9 mouse cellular contexts compared by ENCODE assay signal in genomic region chr10:80756509-80756908, GRCm38 (mm10). TPM values are rescaled to one million over a fixed set of nuclear protein-coding genes. Genes with fewer than 3 reads are reported as not detected.
DNase-seq lines count a peak whose midpoint lies in the region; ATAC-seq and TF ChIP-seq lines count a peak whose summit lies in the region.
"Had no signal": no experiment of that assay in that cellular context is flagged by ENCODE, and none has a peak within 500 bp of the region (broad histone marks: within the 10 kb centered on the region; RNA-seq: fewer than 3 reads in every experiment).

No protein-coding gene starts in this region.

- no peaks in the 10 kb centered on the region for H3K9me3 ChIP-seq in heart, embryonic 12.5 days (replicated peaks)
- no peaks in the 10 kb centered on the region for H3K9me3 ChIP-seq in E14TG2a.4 (ENCODE audit: low read length)
- H3K9me3 ChIP-seq in forebrain, embryonic 15.5 days, result no peaks in the 10 kb centered on the region
- no peaks in the 10 kb centered on the region for H3K9me3 ChIP-seq in liver, embryonic 15.5 days (replicated peaks)

- 56% methylated on average over 2 of the region's 2 CpGs for WGBS in heart, embryonic 12.5 days
- 67% methylated on average over 2 of the region's 2 CpGs for WGBS in forebrain, embryonic 15.5 days
- 45% methylated on average over 2 of the region's 2 CpGs for WGBS in liver, embryonic 15.5 days (ENCODE audit: insufficient replicate concordance)

- no peak for TF ChIP-seq CTCF in E14TG2a.4 (conservative IDR thresholded peaks at IDR 0.05; ENCODE audit: low read length)

- DNase-seq in heart, postnatal 14 days, result no peak
- no peak for DNase-seq in adrenal gland, adult 18-20 months (ENCODE audit: low spot score in 2 of 2)
- DNase-seq in adrenal gland, postnatal 14 days, result no peak
- DNase-seq in embryo, embryonic 10.5 days (ENCODE audit: low spot score), result no peak
- DNase-seq: thymus, postnatal 14 days had no signal

- intact Hi-C loops in heart, postnatal 14 days (cut with DNase I), result no loop called here

- ATAC-seq in heart, embryonic 12.5 days (ENCODE audit: insufficient number of reproducible peaks, low FRiP score), result no peak
- no peak for ATAC-seq in forebrain, embryonic 15.5 days (replicated peaks)
- ATAC-seq in liver, embryonic 15.5 days (ENCODE audit: insufficient read depth), result no peak

- H3K4me3 ChIP-seq in heart, embryonic 12.5 days, result peak overlapping the region; percentile 95
- H3K4me3 ChIP-seq in E14TG2a.4 (replicated peaks; ENCODE audit: low read length), result peak overlapping the region; percentile 91
- peak overlapping the region; percentile 69 for H3K4me3 ChIP-seq in forebrain, embryonic 15.5 days
- H3K4me3 ChIP-seq in liver, embryonic 15.5 days (replicated peaks), result peak overlapping the region; percentile 96

- no peaks in the 10 kb centered on the region for H3K27me3 ChIP-seq in heart, embryonic 12.5 days (replicated peaks)
- no peaks in the 10 kb centered on the region for H3K27me3 ChIP-seq in E14TG2a.4 (ENCODE audit: insufficient read depth, low read length)
- H3K27me3 ChIP-seq in forebrain, embryonic 15.5 days, result no peaks in the 10 kb centered on the region
- H3K27me3 ChIP-seq in liver, embryonic 15.5 days, result no peaks in the 10 kb centered on the region

- H3K9ac ChIP-seq in heart, embryonic 12.5 days, result peak overlapping the region; percentile 98
- H3K9ac ChIP-seq in forebrain, embryonic 15.5 days (replicated peaks), result peak overlapping the region; percentile 85
- H3K9ac ChIP-seq in liver, embryonic 15.5 days, result peak overlapping the region; percentile 90

- H3K4me1 ChIP-seq in heart, embryonic 12.5 days (replicated peaks), result peaks cover 75% of the 10 kb centered on the region
- H3K4me1 ChIP-seq in E14TG2a.4 (replicated peaks; ENCODE audit: low read depth, low read length), result peaks cover 76% of the 10 kb centered on the region
- H3K4me1 ChIP-seq in forebrain, embryonic 15.5 days, result peaks cover 61% of the 10 kb centered on the region
- H3K4me1 ChIP-seq in liver, embryonic 15.5 days (replicated peaks), result peaks cover 83% of the 10 kb centered on the region

- peak overlapping the region; percentile 83; the same call in 1 of the 2 replicates for H3K27ac ChIP-seq in heart, embryonic 12.5 days (ENCODE audit: poor library complexity, severe bottlenecking)
- H3K27ac ChIP-seq in forebrain, embryonic 15.5 days (replicated peaks), result no peak overlapping the region
- H3K27ac ChIP-seq in liver, embryonic 15.5 days (replicated peaks), result peak overlapping the region; percentile 87; the same call in 1 of the 2 replicates

- no peaks in the 10 kb centered on the region for H3K36me3 ChIP-seq in heart, embryonic 12.5 days
- H3K36me3 ChIP-seq in E14TG2a.4 (ENCODE audit: insufficient read depth, low read length), result peaks cover 44% of the 10 kb centered on the region
- no peaks in the 10 kb centered on the region for H3K36me3 ChIP-seq in forebrain, embryonic 15.5 days
- H3K36me3 ChIP-seq in liver, embryonic 15.5 days (replicated peaks), result 0 out of 2 replicates have a peak, but pooled peaks cover 5% of the 10 kb centered on the region

- peak overlapping the region; percentile 93 for H3K4me2 ChIP-seq in heart, embryonic 12.5 days
- peak overlapping the region; percentile 90 for H3K4me2 ChIP-seq in forebrain, embryonic 15.5 days (replicated peaks)
- H3K4me2 ChIP-seq in liver, embryonic 15.5 days, result peak overlapping the region; percentile 81

RNA-seq across cellular contexts. Expression of gene Dot1l, which starts 1.5 kb away (rescaled TPM):
- polyA plus RNA-seq in heart, embryonic 12.5 days (2016; fragmentation: Nextera tagmentation; extraction: Ambion mirVana), result 25.7 and 30.9 TPM in 2 replicates
- total RNA-seq in heart, postnatal 14 days (2021), result 10 to 100 TPM; 55.1 to 56.3 TPM
- 22.0 and 23.1 TPM in 2 replicates for polyA plus RNA-seq in forebrain, embryonic 15.5 days (2015; fragmentation: Nextera tagmentation; extraction: Ambion mirVana)
- polyA plus RNA-seq in liver, embryonic 15.5 days (2015; fragmentation: Nextera tagmentation; extraction: Ambion mirVana), result 8.1 and 9.3 TPM in 2 replicates
- 10 to 100 TPM; 61.0 to 66.4 TPM for total RNA-seq in adrenal gland, adult 18-20 months (2021)
- 82.3 and 90.7 TPM in 2 replicates for total RNA-seq in adrenal gland, postnatal 14 days (2021)

RNA-seq across cellular contexts. Expression of gene Ap3d1, which starts 14.4 kb away (rescaled TPM):
- 56.5 and 58.9 TPM in 2 replicates for polyA plus RNA-seq in heart, embryonic 12.5 days (2016; fragmentation: Nextera tagmentation; extraction: Ambion mirVana)
- total RNA-seq in heart, postnatal 14 days (2021), result 10 to 100 TPM; 44.6 to 47.8 TPM
- 98.9 and 103 TPM in 2 replicates for polyA plus RNA-seq in forebrain, embryonic 15.5 days (2015; fragmentation: Nextera tagmentation; extraction: Ambion mirVana)
- 20.2 and 21.8 TPM in 2 replicates for polyA plus RNA-seq in liver, embryonic 15.5 days (2015; fragmentation: Nextera tagmentation; extraction: Ambion mirVana)
- total RNA-seq in adrenal gland, adult 18-20 months (2021), result 100 to 1,000 TPM in 1 of 2 experiments, 10 to 100 TPM in 1; 97.1 to 104 TPM
- 80.3 and 85.6 TPM in 2 replicates for total RNA-seq in adrenal gland, postnatal 14 days (2021)

RNA-seq across cellular contexts. Expression of gene Sf3a2, which starts 41.5 kb away (rescaled TPM):
- polyA plus RNA-seq in heart, embryonic 12.5 days (2016; fragmentation: Nextera tagmentation; extraction: Ambion mirVana), result 51.2 and 58.3 TPM in 2 replicates
- total RNA-seq in heart, postnatal 14 days (2021), result 10 to 100 TPM; 27.0 to 31.6 TPM
- 60.2 and 62.6 TPM in 2 replicates for polyA plus RNA-seq in forebrain, embryonic 15.5 days (2015; fragmentation: Nextera tagmentation; extraction: Ambion mirVana)
- polyA plus RNA-seq in liver, embryonic 15.5 days (2015; fragmentation: Nextera tagmentation; extraction: Ambion mirVana), result 31.3 and 32.8 TPM in 2 replicates
- total RNA-seq in adrenal gland, adult 18-20 months (2021), result 10 to 100 TPM; 47.8 to 50.5 TPM
- 47.6 and 52.2 TPM in 2 replicates for total RNA-seq in adrenal gland, postnatal 14 days (2021)

RNA-seq across cellular contexts. Expression of gene Plekhj1, which starts 41.9 kb away (rescaled TPM):
- polyA plus RNA-seq in heart, embryonic 12.5 days (2016; fragmentation: Nextera tagmentation; extraction: Ambion mirVana), result 82.4 and 83.2 TPM in 2 replicates
- 10 to 100 TPM; 35.7 to 36.3 TPM for total RNA-seq in heart, postnatal 14 days (2021)
- 140 and 154 TPM in 2 replicates for polyA plus RNA-seq in forebrain, embryonic 15.5 days (2015; fragmentation: Nextera tagmentation; extraction: Ambion mirVana)
- polyA plus RNA-seq in liver, embryonic 15.5 days (2015; fragmentation: Nextera tagmentation; extraction: Ambion mirVana), result 73.6 and 83.0 TPM in 2 replicates
- total RNA-seq in adrenal gland, adult 18-20 months (2021), result 10 to 100 TPM; 69.0 to 87.2 TPM
- total RNA-seq in adrenal gland, postnatal 14 days (2021), result 59.5 and 71.1 TPM in 2 replicates

RNA-seq across cellular contexts. Expression of gene Amh, which starts 48.5 kb away (rescaled TPM):
- polyA plus RNA-seq in heart, embryonic 12.5 days (2016; fragmentation: Nextera tagmentation; extraction: Ambion mirVana), result 0.14 and 0.23 TPM in 2 replicates
- under 1 TPM; 0.56 to 0.65 TPM for total RNA-seq in heart, postnatal 14 days (2021)
- 0.10 TPM in 2 replicates for polyA plus RNA-seq in forebrain, embryonic 15.5 days (2015; fragmentation: Nextera tagmentation; extraction: Ambion mirVana)
- polyA plus RNA-seq in liver, embryonic 15.5 days (2015; fragmentation: Nextera tagmentation; extraction: Ambion mirVana), result 0.10 and 0.12 TPM in 2 replicates
- 1 to 10 TPM in 1 of 2 experiments, under 1 TPM in 1; 0.83 to 1.5 TPM for total RNA-seq in adrenal gland, adult 18-20 months (2021)
- 0.74 and 0.94 TPM in 2 replicates for total RNA-seq in adrenal gland, postnatal 14 days (2021)
